ENCODE assay signal across 21 mouse cellular contexts in the genomic region with DNA sequence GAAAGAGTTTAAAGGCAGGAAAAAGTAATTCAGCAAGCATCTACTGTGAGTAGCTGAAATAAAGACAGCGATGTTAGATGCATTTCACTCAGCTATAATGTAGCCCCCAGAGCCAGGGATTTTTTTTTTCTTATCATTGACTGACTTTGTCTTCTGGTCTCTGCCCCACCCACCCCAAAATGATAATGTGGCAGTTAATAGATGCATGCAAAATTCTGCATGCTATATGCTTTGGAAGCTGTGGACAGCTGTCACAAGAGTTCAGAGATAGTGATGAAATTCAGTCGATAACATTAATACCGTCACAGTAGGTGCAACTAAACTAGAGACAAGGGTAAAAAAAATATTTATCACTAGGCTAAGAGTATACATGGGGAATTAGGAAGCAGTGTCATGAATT.
"Had no signal": no experiment of that assay in that cellular context is flagged by ENCODE, and none has a peak within 500 bp of the region (broad histone marks: within the 10 kb centered on the region; RNA-seq: fewer than 3 reads in every experiment).

No protein-coding gene starts in this region.

- ATAC-seq: midbrain, embryonic 16.5 days had no signal

- DNase-seq: lung, adult 2 months; lung, postnatal 10 days; lung, postnatal 4 days; midbrain, embryonic 14.5 days; retina, postnatal 1 day; right cerebral cortex, adult 18-20 months; right cerebral cortex, postnatal 25 days; right cerebral cortex, postnatal 4 days; spleen, adult 18-20 months; thymus, adult 18-20 months; thymus, postnatal 14 days; thymus, postnatal 36 days had no signal

- H3K9me3 ChIP-seq: lung, embryonic 15.5 days; midbrain, embryonic 10.5 days; midbrain, embryonic 12.5 days; neural tube, embryonic 13.5 days; neural tube, embryonic 15.5 days had no signal

- H3K9ac ChIP-seq: liver, embryonic 14.5 days; lung, embryonic 15.5 days; midbrain, embryonic 12.5 days; neural tube, embryonic 13.5 days; neural tube, embryonic 15.5 days had no signal

- H3K27ac ChIP-seq: liver, embryonic 14.5 days; lung, embryonic 15.5 days; midbrain, embryonic 10.5 days; midbrain, embryonic 12.5 days; neural tube, embryonic 13.5 days; neural tube, embryonic 15.5 days had no signal

- H3K36me3 ChIP-seq: lung, embryonic 15.5 days; midbrain, embryonic 10.5 days; midbrain, embryonic 12.5 days; neural tube, embryonic 13.5 days; neural tube, embryonic 15.5 days had no signal

- H3K4me3 ChIP-seq: lung, embryonic 15.5 days; megakaryocyte, embryonic 14.5 days; midbrain, embryonic 10.5 days; midbrain, embryonic 12.5 days; myocyte; neural tube, embryonic 13.5 days; neural tube, embryonic 15.5 days had no signal

- H3K4me1 ChIP-seq: lung, embryonic 15.5 days; megakaryocyte, embryonic 14.5 days; midbrain, embryonic 10.5 days; midbrain, embryonic 12.5 days; neural tube, embryonic 13.5 days; neural tube, embryonic 15.5 days had no signal

- H3K27me3 ChIP-seq: lung, embryonic 15.5 days; megakaryocyte, embryonic 14.5 days; midbrain, embryonic 12.5 days; neural tube, embryonic 13.5 days; neural tube, embryonic 15.5 days had no signal

- H3K4me2 ChIP-seq: lung, embryonic 15.5 days; midbrain, embryonic 12.5 days; neural tube, embryonic 13.5 days; neural tube, embryonic 15.5 days had no signal
